In the genomic region with DNA sequence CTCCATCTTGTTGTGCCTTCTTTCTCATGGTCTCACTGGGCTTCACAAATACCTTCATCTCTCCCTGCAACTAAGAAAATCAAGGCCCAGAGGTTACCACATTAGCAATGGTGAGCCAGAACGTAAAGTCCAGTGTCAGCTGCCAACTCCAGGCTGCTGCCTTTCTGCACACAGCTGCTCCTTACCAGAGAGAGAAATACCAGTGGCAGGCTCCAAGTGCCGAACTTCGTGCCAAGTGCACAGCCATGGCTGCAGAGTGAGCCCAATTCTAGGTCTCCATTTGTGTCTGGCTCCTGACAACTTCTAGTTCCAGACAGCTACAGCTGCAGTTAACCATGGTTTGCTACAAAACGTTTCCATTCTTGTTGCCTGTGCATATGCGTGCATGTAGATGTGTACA, we compare ENCODE assay signal across 10 mouse cellular contexts.
DNase-seq lines count a peak whose midpoint lies in the region; ATAC-seq and TF ChIP-seq lines count a peak whose summit lies in the region.
"Had no signal": no experiment of that assay in that cellular context is flagged by ENCODE, and none has a peak within 500 bp of the region (broad histone marks: within the 10 kb centered on the region; RNA-seq: fewer than 3 reads in every experiment).

No protein-coding gene starts in this region.

- WGBS in neural tube, embryonic 14.5 days = 43% methylated on average over 5 of the region's 5 CpGs
- WGBS in lung, postnatal 0 days = 50% methylated on average over 5 of the region's 5 CpGs

- no peaks in the 10 kb centered on the region for H3K9me3 ChIP-seq in neural tube, embryonic 14.5 days (ENCODE audit: control insufficient read depth, low read length)
- H3K9me3 ChIP-seq in lung, postnatal 0 days (ENCODE audit: low read length) = no peaks in the 10 kb centered on the region

- no peak overlapping the region for H3K9ac ChIP-seq in neural tube, embryonic 14.5 days (replicated peaks; ENCODE audit: low read depth, low read length)
- H3K9ac ChIP-seq in lung, postnatal 0 days (replicated peaks; ENCODE audit: low read depth) = no peak overlapping the region

- no peak overlapping the region for H3K4me2 ChIP-seq in neural tube, embryonic 14.5 days (ENCODE audit: low read depth, low read length)
- H3K4me2 ChIP-seq in lung, postnatal 0 days (replicated peaks; ENCODE audit: low read depth, low read length) = no peak overlapping the region

- H3K4me3 ChIP-seq in neural tube, embryonic 14.5 days (ENCODE audit: low read depth, low read length) = no peak overlapping the region
- no peak overlapping the region for H3K4me3 ChIP-seq in lung, postnatal 0 days (ENCODE audit: low read depth, low read length)

- TF ChIP-seq CTCF in lung, postnatal 0 days (IDR thresholded peaks at IDR 0.05) = no peak

- H3K4me1 ChIP-seq in neural tube, embryonic 14.5 days (ENCODE audit: control insufficient read depth, insufficient read depth, low read length) = no peaks in the 10 kb centered on the region
- no peaks in the 10 kb centered on the region for H3K4me1 ChIP-seq in lung, postnatal 0 days (ENCODE audit: insufficient read depth, low read depth, low read length)

- no peak for DNase-seq in frontal cortex, postnatal 25 days (ENCODE audit: low spot score in 2 of 2)
- no peak for DNase-seq in neural tube, embryonic 10.5 days (ENCODE audit: extremely low spot score, low spot score)
- peak; percentile 20 for DNase-seq in fibroblast of lung, adult 2 months (ENCODE audit: low read depth)
- DNase-seq in lung, postnatal 0 days (ENCODE audit: low spot score) = peak; percentile 36
- no peak for DNase-seq in spleen, adult 18-20 months
- no peak for DNase-seq in layer of hippocampus, postnatal 25 days (ENCODE audit: extremely low spot score in 1 of 2, low spot score in 1 of 2)
- DNase-seq: layer of hippocampus, postnatal 36 days; thymus, adult 2 months had no signal

- H3K27ac ChIP-seq in neural tube, embryonic 14.5 days (ENCODE audit: low read depth, low read length) = no peak overlapping the region
- no peak overlapping the region for H3K27ac ChIP-seq in lung, postnatal 0 days (ENCODE audit: low read length)

- H3K36me3 ChIP-seq in neural tube, embryonic 14.5 days (ENCODE audit: control insufficient read depth, insufficient read depth, low read length) = no peaks in the 10 kb centered on the region
- no peaks in the 10 kb centered on the region for H3K36me3 ChIP-seq in lung, postnatal 0 days (ENCODE audit: insufficient read depth, low read length)

- peak; percentile 65; the same call in 1 of the 2 replicates for ATAC-seq in frontal cortex, adult (ENCODE audit: low TSS enrichment)
- ATAC-seq in neural tube, embryonic 14.5 days (ENCODE audit: low read depth) = peak; percentile 65; the same call in 1 of the 2 replicates
- peak; percentile 71 for ATAC-seq in lung, postnatal 0 days

- TF ChIP-seq EP300 in lung, postnatal 0 days (IDR thresholded peaks at IDR 0.05) = no peak

- H3K27me3 ChIP-seq in neural tube, embryonic 14.5 days (ENCODE audit: control insufficient read depth, insufficient read depth, low read length) = no peaks in the 10 kb centered on the region
- H3K27me3 ChIP-seq in lung, postnatal 0 days (replicated peaks; ENCODE audit: insufficient read depth, low read length) = no peaks in the 10 kb centered on the region

Comparison
In these comparisons a context has a peak if more than half of its experiments do, and no peak if none do; other contexts are left out.
1. DNase-seq: peak in fibroblast of lung, adult 2 months (single experiment) and lung, postnatal 0 days (single experiment); none in frontal cortex, postnatal 25 days (0 of 2), neural tube, embryonic 10.5 days (single experiment), spleen, adult 18-20 months (0 of 2) and layer of hippocampus, postnatal 25 days (0 of 2).
2. Peak in every context shown above with its lines, with median percentiles within 50 percentile points of each other: ATAC-seq.